Mouse (Mus musculus) layer of hippocampus, adult 9-11 months (tissue): Measurements from ENCODE around the gene Opcml.

Experiments used
- DNase-seq: peaks from one replicate; pipeline ENCODE4 v3.0.0; 2022

Opcml gene

DNA sequence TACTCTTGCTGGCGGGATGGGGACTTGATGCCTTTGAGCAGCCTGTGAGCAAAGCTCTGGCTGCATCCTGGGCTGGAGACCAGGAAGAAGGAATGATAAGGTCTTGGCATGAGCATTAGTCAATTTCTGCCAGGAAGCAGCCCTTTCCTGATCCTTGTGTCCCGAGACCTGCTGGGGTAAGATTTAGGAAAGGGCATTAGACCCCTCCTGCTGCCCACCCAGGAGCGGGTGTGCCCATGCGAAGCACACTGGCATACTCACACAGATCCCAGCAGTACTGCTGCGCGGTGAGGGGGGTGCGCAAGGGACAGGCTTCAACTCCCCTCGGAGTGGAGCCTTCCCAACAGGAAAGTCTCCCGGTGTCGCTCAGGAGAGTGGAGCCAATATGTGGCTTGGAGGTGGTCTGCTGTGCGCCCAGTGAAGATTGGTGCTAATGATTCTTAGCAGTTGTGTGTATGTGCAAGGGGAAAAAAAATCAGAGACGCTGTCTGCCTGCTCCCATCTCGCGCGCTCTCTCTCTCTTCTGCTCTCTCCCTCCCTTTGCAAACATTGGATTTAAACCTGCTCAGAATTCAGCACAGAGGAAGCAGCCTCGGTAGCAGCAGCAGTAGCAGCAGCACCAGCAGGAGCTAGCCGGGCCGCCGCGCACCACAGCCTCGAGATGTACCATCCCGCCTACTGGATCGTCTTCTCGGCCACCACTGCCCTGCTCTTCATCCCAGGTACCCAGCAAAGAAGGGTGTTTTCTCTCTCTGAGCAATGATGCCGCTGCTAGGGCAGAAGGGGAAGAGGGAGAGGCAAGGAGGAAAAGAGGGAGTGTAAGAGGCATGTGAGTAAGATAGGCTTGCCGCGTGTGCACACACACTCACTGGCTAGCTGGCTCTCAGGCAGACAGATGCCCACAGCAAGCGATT, at the start of gene Opcml:
Gene Opcml, plus strand, starts transcription at position 51 of the 914 bp plus-strand sequence.
- DNase-seq, result peak; percentile 60

DNA sequence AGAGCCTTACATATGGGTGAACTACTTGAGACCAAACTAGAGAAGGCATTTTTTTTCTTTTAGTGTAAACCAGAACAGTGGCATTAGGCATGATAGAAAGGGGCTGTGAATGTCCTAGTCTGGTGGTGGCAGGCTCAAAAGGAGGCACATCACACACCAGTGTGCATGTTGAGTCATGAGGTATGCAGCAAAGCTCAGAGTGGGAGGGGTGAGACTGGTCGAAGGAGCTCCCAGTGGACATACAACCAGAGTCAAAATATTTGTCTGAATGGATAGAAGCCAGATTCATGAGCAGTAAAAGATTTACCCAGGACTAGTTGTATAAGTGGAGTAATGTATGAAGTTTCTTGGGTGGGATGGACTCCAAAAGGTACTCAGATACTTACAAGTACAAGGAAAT, 31.9 kb upstream of the Opcml start:
- no peak for DNase-seq

DNA sequence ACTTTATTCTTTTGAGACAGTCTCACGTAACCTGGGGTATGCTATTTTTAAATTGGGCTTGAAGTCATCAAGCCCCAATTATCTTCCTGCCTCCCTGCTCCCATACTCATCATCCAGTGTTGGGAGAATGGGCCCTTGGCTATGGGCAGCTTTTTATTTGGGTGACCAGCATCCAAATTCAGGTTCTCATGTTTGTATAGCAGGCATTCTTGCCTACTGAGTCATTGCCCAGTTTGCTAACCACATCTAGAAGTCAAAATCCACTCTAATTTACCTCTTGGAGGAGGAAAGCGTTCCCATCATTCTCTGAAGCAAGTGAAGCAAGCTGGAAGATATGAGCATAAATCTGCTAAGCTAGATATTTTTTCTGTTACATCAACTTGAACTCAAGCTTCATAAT, 29.4 kb upstream of the Opcml start:
- DNase-seq, result no peak

DNA sequence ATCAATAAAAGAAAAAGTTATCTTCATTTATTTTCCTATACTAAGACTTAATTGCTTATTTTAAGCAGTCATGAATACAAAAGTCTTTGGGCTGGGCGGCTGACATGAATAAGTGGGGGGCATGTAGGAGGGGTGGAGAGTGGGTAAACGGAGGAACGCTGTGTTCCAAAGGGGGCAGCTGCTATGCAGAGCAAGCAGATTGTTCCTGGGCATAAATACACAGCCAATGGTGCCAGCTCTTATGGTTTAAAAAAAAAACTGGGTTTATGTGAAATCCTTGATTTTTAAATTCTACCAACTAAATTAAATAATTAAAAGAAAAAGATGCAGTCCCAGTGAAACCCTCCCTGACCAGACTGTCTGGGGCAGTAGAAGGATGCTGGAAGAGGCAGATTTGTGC, 24.1 kb upstream of the Opcml start:
- peak; percentile 84 for DNase-seq

DNA sequence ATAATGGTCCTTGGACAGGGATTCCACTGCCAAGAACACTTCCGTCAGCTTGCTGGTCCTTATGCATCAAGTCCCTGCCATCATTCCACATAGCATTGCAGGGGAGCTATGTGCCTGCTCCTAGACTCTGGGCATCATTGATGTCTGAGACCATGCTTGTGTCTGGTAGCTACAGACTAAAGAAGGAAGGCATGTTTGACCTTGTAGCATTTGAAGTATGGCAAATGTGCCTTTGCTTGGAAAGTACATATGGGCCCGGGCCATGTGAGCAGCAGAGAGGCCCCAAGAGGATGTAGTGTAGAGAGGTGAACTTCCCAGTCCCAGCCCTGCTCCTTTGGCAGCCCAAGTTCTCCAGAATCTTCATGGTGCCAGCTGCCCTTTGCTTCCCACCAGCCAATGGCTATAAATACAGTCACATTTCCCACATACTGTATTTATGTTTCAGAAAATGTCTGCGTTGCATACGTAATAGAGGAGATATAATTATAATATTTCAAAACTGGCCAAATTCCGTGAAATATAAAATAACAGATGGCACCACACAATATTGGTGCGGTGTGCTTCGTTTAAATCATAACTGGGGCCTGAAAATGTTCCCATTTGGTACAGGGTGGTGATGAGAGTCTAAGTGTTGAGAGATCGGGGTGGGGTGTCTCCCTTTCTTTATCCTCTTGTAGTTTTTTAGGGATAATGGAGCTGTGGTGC, 23.2 kb upstream of the Opcml start:
- DNase-seq, result peak; percentile 22

DNA sequence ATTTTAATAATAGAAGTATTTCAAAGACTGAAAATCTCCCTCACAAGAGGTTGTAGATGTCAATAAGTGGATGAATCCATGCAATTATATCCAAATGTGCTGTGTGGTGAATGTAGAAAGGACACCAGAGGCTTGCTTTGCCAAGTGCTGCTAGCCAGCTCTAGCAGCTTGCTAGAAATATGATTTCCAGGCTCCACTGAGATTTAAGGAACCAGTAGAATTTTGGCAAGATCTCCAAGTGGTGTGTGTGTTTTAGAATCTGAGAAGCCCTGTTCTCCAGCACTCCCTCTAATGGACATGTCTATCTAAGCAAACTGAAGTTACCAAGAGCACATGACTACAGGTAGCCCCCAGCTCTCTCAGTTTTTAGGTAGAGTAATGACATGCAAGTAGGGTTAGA, 21.8 kb upstream of the Opcml start:
- DNase-seq, result peak; percentile 9

DNA sequence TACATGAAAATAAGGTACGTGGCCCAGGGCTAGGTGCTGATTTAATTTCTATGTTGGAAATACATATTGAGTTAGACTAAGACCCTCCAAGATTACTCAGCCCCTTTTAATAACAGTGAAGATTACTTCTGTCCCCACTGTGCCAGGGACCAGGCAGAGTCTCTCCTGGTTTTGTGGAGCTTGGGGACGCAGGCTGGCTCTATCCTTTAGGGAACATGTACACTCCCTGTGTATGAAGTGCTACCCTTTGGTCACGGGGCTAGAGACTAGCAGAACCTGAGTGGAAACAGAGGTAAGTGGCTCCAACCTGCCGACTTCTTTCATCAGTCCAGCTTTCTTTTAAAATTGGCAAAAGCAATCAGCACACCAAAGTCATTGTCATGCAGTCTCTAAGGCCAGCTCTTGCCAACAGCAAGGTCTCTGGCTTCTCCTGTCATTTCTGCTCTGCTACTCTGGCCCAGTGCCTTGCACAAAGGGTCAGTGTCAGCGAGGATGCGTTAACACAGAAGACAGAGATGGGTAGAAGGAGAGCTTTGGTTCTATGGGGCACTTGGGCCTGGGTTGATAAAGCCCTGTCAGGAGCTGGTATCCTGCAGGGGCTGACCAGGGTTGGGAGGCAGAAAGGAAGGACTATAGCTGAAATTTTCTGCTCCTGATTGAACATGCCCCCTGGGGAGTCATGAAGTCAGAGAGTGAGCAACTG, 9.1 kb upstream of the Opcml start:
- no peak for DNase-seq

DNA sequence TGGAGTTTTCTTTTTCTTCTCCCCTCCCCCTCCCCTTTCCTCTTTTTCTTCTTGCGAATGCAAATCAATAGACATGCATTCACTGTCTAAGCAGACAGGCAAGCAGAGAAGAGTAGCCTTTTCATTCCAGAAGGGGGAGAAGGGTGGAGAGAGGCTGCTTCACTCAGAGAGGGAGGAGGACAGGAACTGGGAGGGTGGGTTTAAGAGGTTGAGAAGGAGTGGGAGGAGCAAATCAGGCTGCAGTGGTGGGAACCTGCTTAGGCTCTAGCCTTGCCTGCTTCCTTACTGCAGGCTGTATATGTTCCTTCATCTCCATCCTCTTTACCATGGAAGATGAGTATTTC, 8.6 kb upstream of the Opcml start:
- DNase-seq, result no peak

DNA sequence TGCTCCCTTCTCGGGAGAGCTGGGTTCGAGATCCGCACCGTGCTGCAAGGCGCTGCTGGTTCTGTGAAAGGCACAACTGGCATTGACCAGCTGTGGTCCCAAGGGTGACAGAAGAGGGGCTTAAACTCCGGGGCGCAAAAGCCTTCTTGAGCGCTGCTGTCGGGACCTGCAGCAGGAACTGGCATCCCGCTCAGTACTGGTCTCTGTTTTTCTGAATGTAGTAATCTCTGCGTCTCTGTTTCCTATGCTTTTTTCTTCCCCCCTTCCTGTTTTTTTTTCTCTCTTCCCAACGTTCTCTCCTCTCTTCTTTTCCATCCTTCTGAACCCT, 1.0 kb downstream of the Opcml start:
- no peak for DNase-seq

DNA sequence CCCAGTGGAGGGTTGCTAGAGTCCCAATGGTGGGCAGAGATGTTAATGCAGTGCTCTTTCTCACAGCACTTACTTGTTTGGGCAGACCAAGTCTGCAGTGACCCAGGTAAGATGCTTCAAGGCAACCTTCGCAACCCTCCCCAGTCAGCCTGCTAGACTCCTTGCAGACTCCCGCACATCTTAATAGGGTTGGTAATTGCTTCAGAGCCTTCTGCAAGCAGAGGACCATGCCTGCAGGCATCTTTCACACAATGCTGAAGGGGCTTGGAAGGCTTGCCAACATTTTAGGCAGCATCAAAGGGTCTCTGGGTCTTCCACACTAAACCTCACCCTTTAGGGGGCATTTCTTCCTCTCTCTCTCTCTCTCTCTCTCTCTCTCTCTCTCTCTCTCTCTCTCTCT, 1.7 kb downstream of the Opcml start:
- no peak for DNase-seq

DNA sequence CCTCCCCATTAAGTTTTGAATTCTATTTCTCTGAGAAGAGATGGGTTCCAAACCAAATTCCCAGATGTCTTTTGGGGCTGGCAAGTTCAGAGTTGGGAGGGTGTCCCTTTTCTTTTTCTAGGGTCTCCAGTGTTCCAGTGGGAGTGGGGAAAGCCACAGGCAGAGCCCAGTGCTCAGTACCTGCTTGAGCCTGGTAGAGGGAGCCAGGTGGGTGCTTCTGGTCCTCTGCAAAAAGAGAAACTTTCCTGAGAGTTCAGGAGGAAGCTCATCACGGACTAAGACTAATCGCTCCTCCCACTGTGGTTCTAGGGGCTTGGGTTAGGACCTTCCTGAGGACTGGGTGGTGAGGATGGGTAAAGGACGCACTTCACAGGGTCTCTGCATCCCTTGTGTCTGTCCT, 2.4 kb downstream of the Opcml start:
- DNase-seq, result no peak

DNA sequence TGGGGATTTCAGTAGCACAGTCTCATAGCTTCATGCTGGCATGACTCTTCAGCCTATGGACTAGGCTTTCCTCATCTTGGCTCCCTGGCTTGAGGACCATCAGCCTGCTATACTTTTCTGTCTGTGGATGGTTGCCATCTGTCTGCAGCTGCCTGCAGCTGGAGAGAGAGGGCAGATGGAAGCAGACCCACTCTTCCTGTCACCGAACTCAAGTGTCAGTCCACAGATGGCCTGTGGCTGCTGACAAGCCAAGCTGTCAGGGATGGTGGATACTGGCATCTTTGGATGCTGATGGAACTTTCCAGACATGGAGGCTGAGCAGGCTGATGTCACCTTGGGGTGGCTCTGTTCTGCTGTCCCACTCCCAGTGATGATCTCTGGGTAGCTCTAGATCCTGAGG, 6.0 kb downstream of the Opcml start:
- no peak for DNase-seq

DNA sequence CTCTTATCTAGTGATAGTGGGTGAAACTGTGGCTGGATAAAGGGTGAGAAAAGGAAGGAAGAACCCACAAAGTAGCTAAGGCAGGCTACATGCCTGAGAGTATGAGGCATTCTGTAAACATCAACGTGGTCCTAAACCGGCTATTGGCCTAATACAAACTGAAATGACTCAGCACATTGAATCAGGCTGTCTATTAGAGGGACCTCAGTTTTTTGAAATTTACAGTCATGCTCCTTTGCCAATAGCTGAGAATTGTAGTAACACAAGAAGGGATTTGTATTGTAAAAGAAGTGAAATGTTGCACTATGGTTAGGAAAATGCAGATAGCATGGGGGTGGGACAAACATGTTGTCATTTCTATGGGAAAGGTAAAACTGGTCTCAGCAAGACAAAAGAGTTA, 10.4 kb downstream of the Opcml start:
- no peak for DNase-seq

DNA sequence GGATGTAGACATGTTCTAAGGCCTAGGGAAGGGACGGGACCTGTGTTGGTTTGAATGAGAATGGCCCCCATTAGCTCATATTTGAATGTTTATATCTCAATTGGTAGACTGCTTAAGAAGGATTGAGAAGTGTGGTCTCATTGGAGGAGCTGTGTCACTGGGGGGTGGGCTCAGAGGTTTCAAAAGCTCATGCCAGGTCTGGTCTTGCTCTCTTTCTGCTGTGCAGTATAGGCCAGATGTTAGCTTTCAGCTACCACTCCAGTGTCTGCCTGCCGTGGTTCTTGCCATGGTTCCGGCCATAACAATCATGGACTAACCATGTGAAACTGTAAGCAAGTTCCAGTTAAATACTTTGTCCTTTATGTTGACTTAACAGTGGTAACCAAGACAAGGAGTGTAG, 11.2 kb downstream of the Opcml start:
- no peak for DNase-seq

DNA sequence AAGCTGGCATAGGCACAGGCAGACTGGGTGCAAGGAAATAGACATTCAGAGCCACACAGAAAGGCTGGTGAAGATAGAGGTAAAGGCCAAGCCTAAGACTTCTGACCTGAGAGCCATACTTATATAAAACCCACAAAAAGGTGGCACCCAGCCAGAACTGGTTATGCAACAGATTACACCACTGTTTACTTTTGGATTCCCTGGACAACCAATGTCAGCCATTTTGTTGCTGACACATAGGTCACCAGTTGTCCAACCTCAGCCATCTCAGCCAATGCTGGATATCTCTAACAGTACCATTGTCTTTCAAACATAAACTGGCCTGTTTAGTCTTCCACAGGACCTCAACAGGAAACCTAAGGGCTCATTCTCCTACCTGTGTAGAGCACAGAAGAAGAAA, 11.8 kb downstream of the Opcml start:
- no peak for DNase-seq

DNA sequence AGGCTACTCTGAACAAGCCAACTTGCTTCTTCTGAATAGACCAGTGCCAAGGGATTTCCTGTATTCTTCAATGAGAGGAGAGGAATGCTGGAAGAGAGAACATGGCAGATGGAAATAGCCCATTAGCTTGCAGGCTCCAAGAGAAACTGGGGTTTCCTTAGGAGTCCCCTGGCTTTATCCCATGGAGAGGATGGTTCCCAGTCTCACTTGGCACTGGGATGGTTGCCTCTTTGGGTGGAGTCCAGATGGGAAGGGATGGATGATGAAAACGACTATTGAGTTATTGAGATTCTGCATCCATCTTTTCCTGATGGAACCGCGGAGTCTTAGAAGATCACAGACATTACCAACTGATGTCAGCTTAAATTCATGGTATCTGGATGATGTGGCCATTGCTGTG, 13.9 kb downstream of the Opcml start:
- no peak for DNase-seq

DNA sequence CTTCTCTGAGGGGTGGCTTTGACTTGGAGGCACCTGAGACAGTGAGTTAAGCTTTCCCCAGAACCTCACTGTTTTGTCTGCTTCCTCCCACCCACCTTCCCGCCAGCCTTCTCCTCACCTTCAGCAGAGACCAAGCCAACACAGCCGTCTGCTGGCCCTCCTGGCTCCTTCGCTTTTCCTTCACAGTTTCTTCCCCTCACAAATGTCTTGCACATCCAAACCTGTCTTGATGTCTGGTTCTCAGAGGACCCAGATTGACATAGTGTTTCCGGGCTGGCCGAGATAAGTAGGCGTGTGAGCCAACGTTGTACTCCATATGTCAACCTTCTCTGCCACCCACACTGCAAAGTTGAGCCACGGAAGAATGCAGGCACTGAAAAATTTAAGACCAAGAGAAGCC, 19.2 kb downstream of the Opcml start:
- peak; percentile 72 for DNase-seq

DNA sequence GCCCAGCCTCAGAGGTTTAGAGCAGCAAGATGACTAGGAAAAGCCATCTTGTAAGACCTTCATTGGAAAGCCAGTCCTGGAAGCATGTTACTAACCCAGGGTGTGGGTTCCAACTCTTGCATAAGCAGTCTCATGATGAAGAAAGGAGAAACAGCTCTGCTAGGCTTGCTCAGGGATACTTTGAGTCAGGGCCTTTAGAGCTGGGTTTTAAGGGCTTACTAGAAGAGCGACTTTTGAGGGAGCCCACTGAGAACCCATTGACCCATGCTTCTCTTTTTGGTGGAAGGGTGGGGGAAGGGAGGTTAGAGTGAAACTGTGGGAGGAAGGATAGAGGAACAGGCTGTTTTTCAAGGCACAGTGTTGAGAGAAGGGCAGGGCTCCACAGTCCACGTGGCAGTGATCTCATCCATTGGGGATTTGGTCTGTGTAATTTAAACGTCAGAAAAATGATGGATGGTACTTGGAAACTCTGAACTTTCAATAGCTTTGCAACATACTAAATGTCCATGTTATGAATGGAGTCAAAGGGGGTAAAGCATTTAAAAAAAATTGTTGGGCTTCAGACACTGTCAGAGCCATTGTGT, 22.7 kb downstream of the Opcml start:
- DNase-seq, result no peak

DNA sequence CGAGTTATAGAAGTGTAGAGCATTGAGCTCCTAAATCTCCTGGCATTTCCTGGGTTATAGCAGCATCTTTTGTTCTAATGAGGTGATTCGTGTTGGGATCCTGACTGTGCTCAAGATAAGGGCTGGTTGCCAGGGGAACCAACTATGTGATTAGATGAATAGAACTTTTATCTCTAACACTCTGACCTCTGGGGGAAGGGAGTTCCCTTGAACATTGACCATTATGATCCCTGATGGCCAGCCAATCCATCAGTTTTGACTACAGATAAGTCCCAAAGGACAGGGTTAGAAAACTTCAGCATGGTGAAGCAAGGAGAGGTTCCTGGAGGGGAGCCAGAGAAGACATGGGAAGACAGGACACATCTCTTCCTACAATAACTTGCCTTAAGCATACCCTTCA, 23.6 kb downstream of the Opcml start:
- DNase-seq, result no peak

DNA sequence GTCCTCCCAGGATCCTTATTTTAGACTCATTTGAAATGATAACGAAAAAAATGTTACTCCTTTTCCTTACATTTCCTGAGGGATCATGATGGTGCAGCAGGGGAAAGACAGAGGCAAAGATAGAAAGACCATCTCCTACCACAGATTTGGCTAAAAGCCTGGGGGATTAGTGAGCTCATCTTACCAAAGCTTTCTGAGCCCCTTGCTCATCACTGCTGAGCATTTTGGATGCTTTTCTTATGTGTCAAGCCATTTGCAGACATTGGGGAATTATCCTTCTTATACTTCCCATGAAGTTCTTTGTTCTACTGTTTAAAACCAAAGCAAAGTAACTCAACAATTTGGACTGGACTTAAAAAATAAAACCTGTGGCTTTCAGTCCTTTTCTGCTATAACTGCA, 30.6 kb downstream of the Opcml start:
- no peak for DNase-seq

DNA sequence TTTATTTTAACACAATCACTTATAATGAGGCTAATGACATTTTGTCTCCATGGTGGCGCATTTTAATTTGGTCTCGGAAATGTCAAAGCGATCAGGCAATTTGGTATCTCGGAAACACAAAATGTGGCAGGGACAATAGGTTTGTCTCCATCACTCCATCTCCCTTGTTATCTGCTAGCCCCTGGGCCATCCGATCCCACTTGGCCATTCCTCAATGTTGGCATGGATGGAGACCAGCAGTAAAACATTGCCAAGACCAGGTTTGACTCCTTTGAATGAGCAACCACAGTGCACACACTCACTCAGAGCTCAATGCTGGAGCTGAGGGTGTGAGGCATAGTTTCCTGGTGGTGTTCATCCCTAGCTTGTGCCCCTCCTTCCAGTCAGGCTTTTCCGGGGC, 32.1 kb downstream of the Opcml start:
- DNase-seq, result no peak

DNA sequence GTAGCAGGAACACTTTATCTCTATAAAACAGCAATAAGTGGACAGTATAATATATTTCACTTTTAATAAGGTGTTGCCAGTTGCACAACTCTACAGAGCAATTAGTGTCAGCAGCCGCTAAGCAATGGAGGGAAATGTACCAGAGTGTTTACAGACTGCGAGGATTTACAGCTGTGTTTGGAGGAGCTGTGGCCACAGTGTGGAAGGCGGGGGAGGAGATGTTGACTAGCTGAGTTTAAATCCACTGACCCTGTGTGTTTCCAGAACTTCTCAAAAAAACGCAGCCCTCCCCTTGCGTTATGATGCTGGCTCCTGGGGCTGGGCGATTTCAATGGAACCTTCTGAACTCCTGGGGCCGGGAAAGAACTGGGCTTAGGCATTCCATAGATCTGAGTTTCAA, 33.8 kb downstream of the Opcml start:
- DNase-seq, result no peak

DNA sequence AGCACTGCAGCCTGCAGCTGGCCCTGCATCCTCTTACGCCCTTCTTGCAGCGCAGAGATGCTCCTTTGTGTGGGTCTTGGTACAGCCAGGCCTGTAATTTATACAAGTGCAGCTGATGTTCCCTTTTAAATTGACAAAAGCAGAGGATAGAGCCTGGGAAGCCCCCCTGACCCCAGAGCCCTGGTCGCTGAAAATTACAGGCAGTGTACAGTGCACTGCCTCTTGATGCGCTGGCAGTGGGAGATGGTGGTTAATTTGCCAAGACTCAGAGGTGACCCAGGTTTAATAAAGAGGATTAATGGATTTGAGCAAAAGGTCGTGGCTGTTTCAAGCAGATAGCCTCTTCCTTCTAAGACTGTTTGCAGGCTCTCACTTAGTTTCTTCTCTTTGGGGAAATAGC, 39.9 kb downstream of the Opcml start:
- no peak for DNase-seq

DNA sequence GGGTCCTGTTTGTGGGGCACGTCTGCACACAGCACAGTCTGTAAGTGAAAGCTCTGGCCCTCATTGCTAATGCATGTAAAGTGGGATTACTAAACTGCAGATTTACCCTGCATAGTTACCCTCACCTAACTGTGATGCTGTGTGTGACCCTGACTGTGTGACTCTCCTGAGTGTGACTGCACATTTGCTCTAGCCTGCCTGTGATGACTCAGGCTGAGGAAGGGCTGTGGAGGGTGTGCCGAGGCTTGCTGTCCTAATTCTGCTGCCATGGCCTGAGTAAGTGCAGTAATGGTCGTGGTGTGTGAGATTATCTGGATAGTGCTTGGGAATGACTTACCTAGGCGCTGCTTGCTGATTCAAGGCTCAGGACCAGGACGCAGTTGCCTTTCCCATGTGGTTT, 52.2 kb downstream of the Opcml start:
- no peak for DNase-seq
